Mouse (Mus musculus) liver, postnatal 0 days (tissue): Measurements from ENCODE around the gene Pdzd2.

ENCODE experiments used
- CTCF ChIP-seq: sonication (generic); IDR thresholded peaks from 2 replicates; pipeline ENCODE4 v1.5.1; 2016; ENCODE audit warnings: antibody characterized with exemption, low read depth
- EP300 ChIP-seq: IDR thresholded peaks from 2 replicates; pipeline ENCODE4 v1.6.1; 2016; ENCODE audit warnings: antibody characterized with exemption, low read depth, mild to moderate bottlenecking

GRCm38 (mm10) chr15:12430670-12431069 lies 309.1 kb downstream of the Pdzd2 start:
- TF ChIP-seq CTCF (no peak), EP300 (no peak)
